Mouse (Mus musculus) ovary, postnatal 36 days (tissue): ENCODE measurements around the gene Aldh1a2.

Source experiments
- DNase-seq: peaks from one replicate; pipeline ENCODE4 v3.0.0; 2022; ENCODE audit warnings: low spot score, mixed read lengths

Gene Aldh1a2

GRCm38 (mm10) chr9:71289810-71290209 lies 74.2 kb downstream of the Aldh1a2 start:
- DNase-seq: no peak

- no peak for DNase-seq
Observed at GRCm38 (mm10) chr9:71290730-71291129, 75.1 kb downstream of the Aldh1a2 start.

GRCm38 (mm10) chr9:71295501-71295900 lies 79.9 kb downstream of the Aldh1a2 start:
- DNase-seq: no peak

GRCm38 (mm10) chr9:71303594-71303993 lies 88.0 kb downstream of the Aldh1a2 start:
- no peak for DNase-seq

GRCm38 (mm10) chr9:71307106-71307789 lies 91.7 kb downstream of the Aldh1a2 start:
- no peak for DNase-seq

- DNase-seq: no peak
Observed at GRCm38 (mm10) chr9:71315960-71316359, 100.4 kb downstream of the Aldh1a2 start.

- no peak for DNase-seq
Observed at GRCm38 (mm10) chr9:71317096-71317920, 101.7 kb downstream of the Aldh1a2 start.

- no peak for DNase-seq
Observed at GRCm38 (mm10) chr9:71317921-71318241, 102.3 kb downstream of the Aldh1a2 start.

GRCm38 (mm10) chr9:71319776-71320175 lies 104.2 kb downstream of the Aldh1a2 start:
- no peak for DNase-seq

- no peak for DNase-seq
Observed at GRCm38 (mm10) chr9:71320246-71321155, 104.9 kb downstream of the Aldh1a2 start.

- no peak for DNase-seq
Observed at GRCm38 (mm10) chr9:71321436-71321835, 105.8 kb downstream of the Aldh1a2 start.

GRCm38 (mm10) chr9:71321871-71322270 lies 106.3 kb downstream of the Aldh1a2 start:
- no peak for DNase-seq

GRCm38 (mm10) chr9:71323303-71323952 lies 107.8 kb downstream of the Aldh1a2 start:
- no peak for DNase-seq

- DNase-seq: no peak
Observed at GRCm38 (mm10) chr9:71324060-71324459, 108.5 kb downstream of the Aldh1a2 start.

- DNase-seq: no peak
Observed at GRCm38 (mm10) chr9:71326261-71326660, 110.7 kb downstream of the Aldh1a2 start.

- DNase-seq: no peak
Observed at GRCm38 (mm10) chr9:71331661-71332060, 116.1 kb downstream of the Aldh1a2 start.

GRCm38 (mm10) chr9:71336674-71337073 lies 121.1 kb downstream of the Aldh1a2 start:
- no peak for DNase-seq

- DNase-seq: no peak
Observed at GRCm38 (mm10) chr9:71337425-71337824, 121.8 kb downstream of the Aldh1a2 start.

- DNase-seq: no peak
Observed at GRCm38 (mm10) chr9:71340116-71340515, 124.5 kb downstream of the Aldh1a2 start.
